Mouse (Mus musculus): ENCODE data around the gene Htra2.

The Htra2 gene

GRCm38 (mm10) chr6:83004872-83005271 lies 50.2 kb downstream of the Htra2 start:
- DNase-seq (ENCODE audit: low read depth, low spot score), result no peak

- DNase-seq (ENCODE audit: low read depth, low spot score), result no peak
Observed at GRCm38 (mm10) chr6:83004309-83004708, 50.8 kb downstream of the Htra2 start.

GRCm38 (mm10) chr6:83003850-83004249 lies 51.2 kb downstream of the Htra2 start:
- DNase-seq (ENCODE audit: low read depth, low spot score), result no peak

GRCm38 (mm10) chr6:83003082-83003481 lies 52.0 kb downstream of the Htra2 start:
- no peak for DNase-seq (ENCODE audit: low read depth, low spot score)

All from forelimb bud, embryonic 11.5 days (tissue).